Mouse (Mus musculus) liver, embryonic 14.5 days (tissue): Measurements from ENCODE around the gene Mrgprb5.

Experiments used
- CTCF ChIP-seq: IDR thresholded peaks from 2 replicates; pipeline ENCODE4 v1.5.1; 2016; ENCODE audit warnings: antibody characterized with exemption, low read depth, control low read depth
- EP300 ChIP-seq: IDR thresholded peaks from 2 replicates; pipeline ENCODE4 v1.6.1; 2016; ENCODE audit warnings: antibody characterized with exemption, low read depth

DNA sequence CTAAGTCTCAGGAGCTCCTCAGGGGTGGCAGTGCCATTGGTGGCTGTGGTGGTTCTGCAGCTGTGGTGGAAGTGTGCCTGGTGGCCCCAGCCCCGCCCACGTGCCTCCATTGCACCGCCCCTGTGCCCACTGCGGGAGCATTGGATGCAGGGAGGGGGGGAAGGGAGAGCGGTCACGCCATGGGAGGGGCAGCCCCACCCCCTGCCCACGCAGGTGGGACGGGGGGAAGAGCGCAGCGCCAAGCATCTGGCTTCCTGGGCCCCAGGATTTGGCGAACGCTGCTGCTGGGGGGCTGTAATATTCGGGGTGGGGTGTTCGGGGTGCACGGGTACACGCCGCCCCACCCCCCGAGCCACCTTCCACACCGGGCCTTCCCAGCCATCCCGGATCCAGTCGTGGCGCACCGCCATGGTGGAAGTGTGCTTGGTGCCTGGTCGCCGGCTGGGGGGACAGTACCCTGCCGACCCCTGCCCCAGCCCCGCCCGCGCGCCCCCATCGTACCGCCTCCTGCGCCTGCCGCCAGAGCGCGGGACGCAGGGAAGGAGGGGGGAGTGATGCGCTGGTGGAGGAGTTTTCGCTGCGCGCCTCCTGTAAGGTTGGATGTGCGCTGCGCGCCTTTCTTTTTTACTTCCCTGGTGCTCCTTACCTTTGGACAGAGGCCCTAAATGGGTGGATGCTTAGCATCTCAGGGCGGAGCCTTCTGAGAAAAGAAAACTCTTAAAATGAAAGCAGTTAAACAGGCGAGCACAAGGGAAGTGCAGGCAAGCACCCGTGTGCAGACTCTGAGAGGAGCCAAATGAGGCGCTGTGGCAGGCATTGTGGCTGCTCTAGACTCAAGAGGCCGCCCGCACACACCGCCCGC lies 31.4 kb downstream of the Mrgprb5 start:
- TF ChIP-seq CTCF = no peak
- no peak for TF ChIP-seq EP300
